Mouse (Mus musculus): ENCODE measurements around the gene Rph3al. TPM values are rescaled to one million over a fixed set of nuclear protein-coding genes. Genes with fewer than 3 reads are reported as not detected.

Rph3al gene
- polyA plus RNA-seq, 1 experiment from 2014 or later, result 0.31 TPM

DNA sequence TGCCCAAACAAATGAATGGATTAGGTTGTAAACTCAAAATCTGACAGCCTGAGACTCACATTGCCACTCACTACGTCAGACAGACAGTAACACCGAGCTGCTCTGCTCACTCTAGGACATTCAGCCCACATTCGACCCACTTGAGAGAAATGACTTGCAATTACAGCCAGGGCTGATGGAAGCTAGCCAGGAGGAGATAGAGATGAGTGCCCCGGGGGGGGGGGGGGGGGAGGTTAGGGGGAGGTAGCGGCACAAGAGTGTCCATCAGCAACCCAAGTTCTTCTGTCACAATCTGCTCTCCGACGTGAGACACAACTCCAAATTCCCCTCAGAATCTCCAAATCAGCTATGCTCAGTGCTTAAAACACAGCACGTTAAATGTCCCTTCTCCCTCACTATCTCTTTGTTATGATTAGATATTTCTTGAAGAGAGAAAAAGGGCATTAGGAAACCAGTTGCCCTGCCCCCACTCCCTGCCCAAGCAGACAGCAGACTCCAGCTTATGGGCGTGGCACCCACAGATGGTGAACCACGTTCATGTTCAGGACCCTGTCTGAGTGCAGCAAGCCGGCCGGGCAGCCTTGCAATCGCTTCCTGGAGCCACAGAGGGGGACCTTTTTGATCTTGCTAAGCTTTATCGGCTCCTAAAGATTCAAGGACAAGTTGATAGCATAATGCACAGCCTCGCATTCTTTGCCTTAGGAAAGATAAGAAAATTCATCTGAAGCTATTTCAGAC lies 62.0 kb downstream of the Rph3al start:
- ATAC-seq (ENCODE audit: low read depth) (no peak), DNase-seq (peak; percentile 5)
- H3K4me3 ChIP-seq (replicated peaks), result no peak overlapping the region
- 23% methylated on average over 15 of the region's 15 CpGs for WGBS (ENCODE audit: insufficient replicate concordance)
- no peaks in the 10 kb centered on the region for H3K36me3 ChIP-seq
- H3K27ac ChIP-seq, result no peak overlapping the region
- H3K9ac ChIP-seq, result no peak overlapping the region
- H3K4me1 ChIP-seq (replicated peaks), result 0 out of 2 replicates have a peak, but pooled peaks cover 4% of the 10 kb centered on the region
- H3K27me3 ChIP-seq, result no peaks in the 10 kb centered on the region
- no peaks in the 10 kb centered on the region for H3K9me3 ChIP-seq (replicated peaks)
- no peak overlapping the region for H3K4me2 ChIP-seq

DNA sequence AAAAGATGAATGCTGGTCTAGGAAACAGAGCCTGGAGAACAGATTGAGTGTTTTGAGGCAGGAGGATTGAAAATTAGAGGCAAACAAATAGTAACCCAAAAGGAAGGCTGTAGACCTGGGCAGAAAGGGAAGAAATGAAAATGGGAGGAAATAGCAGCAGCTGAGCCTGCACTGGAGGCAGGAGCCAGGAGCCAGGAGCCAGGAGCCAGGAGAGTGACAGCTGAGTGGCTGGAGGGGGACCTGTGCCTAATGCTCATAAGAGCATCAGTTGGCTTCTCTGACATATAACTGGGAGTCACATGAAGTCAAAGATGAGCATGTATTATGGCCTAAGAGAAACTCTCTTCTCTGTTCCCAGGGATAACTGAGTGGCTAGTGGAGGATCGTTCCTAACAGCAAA lies 66.5 kb downstream of the Rph3al start:
- 81% methylated on average over 1 of the region's 1 CpGs for WGBS (ENCODE audit: insufficient replicate concordance)
- ATAC-seq (ENCODE audit: low read depth), result no peak
- H3K4me3 ChIP-seq (replicated peaks), result no peak overlapping the region
- H3K36me3 ChIP-seq, result no peaks in the 10 kb centered on the region
- H3K4me2 ChIP-seq, result no peak overlapping the region
- H3K4me1 ChIP-seq (replicated peaks), result 0 out of 2 replicates have a peak, but pooled peaks cover 4% of the 10 kb centered on the region
- no peaks in the 10 kb centered on the region for H3K27me3 ChIP-seq
- no peak overlapping the region for H3K27ac ChIP-seq
- H3K9ac ChIP-seq, result no peak overlapping the region
- no peak for DNase-seq
- H3K9me3 ChIP-seq (replicated peaks), result no peaks in the 10 kb centered on the region

DNA sequence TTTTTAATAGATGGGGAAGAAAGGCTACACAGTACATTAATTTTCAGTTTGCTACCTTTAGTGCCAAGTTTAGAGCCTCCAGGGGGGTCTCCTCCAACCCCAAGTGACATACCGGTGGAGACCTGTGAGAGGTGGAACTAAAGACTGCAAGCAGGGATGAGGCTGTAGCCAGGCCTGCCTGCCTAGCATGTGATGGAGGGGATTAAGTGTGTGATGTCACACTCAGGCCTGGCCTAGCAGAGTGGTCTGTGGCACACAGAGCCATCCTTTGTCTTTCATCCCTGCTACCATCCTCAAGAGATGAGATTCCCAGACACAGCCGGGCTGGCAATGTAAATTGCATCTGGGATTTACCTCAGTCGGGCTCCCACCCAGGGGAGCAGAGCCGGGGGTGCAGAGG lies 67.3 kb downstream of the Rph3al start:
- Histone ChIP-seq H3K4me3 (replicated peaks) (no peak overlapping the region), H3K9me3 (replicated peaks) (no peaks in the 10 kb centered on the region), H3K27me3 (no peaks in the 10 kb centered on the region), H3K4me1 (replicated peaks) (no peaks in the 10 kb centered on the region), H3K27ac (no peak overlapping the region), H3K9ac (no peak overlapping the region), H3K36me3 (no peaks in the 10 kb centered on the region), H3K4me2 (no peak overlapping the region)
- 49% methylated on average over 4 of the region's 4 CpGs for WGBS (ENCODE audit: insufficient replicate concordance)
- DNase-seq (no peak), ATAC-seq (ENCODE audit: low read depth) (no peak)

DNA sequence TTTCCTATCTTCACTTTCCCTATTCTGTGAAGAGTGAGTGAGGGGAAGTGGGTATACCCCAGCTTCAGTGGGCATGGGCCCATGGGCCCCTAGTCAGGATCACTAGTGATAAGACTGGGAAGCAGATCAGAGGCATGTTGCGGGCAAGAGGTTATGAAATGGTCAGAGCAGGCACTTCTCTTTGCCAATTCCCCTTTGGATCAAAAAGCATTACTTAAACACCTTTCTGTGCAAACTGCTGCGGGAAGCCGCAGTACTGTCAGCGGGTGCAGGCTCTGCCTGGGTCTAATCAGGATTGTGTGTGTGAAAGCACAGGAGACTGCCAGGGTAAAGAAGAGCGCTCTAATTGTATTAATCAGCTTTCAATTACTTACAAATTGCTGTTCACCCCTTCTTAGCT lies 67.8 kb downstream of the Rph3al start:
- Histone ChIP-seq H3K9me3 (replicated peaks) (no peaks in the 10 kb centered on the region), H3K36me3 (no peaks in the 10 kb centered on the region), H3K27me3 (no peaks in the 10 kb centered on the region), H3K27ac (no peak overlapping the region), H3K4me2 (no peak overlapping the region), H3K4me1 (replicated peaks) (no peaks in the 10 kb centered on the region), H3K4me3 (replicated peaks) (no peak overlapping the region), H3K9ac (no peak overlapping the region)
- WGBS (ENCODE audit: insufficient replicate concordance), result 60% methylated on average over 5 of the region's 5 CpGs
- no peak for DNase-seq
- ATAC-seq (ENCODE audit: low read depth), result no peak

DNA sequence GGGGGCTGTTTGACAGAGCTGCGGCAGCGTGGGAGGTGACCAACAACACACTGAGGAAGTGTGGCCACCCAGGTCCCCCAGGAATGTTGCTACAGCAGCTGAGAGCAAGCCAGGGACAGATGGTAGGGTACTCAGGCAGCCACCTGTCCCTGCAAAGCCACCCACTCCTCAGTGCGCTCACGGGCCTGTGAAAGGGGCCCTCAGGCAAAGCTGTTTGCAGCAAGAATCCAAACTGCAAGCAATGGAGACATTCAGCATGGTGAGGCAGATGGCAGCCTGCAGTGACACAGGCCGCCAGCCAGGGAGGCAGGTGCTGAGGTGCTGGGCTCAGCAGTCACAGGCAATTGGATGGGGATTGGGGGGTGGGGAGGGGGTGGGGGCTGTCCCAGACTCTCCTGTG lies 68.3 kb downstream of the Rph3al start:
- no peaks in the 10 kb centered on the region for H3K4me1 ChIP-seq (replicated peaks)
- WGBS (ENCODE audit: insufficient replicate concordance), result 60% methylated on average over 5 of the region's 5 CpGs
- H3K27ac ChIP-seq, result no peak overlapping the region
- ATAC-seq (ENCODE audit: low read depth), result no peak
- DNase-seq, result no peak
- H3K36me3 ChIP-seq, result no peaks in the 10 kb centered on the region
- H3K9ac ChIP-seq, result no peak overlapping the region
- no peaks in the 10 kb centered on the region for H3K9me3 ChIP-seq (replicated peaks)
- H3K27me3 ChIP-seq, result no peaks in the 10 kb centered on the region
- no peak overlapping the region for H3K4me3 ChIP-seq (replicated peaks)
- H3K4me2 ChIP-seq, result no peak overlapping the region

DNA sequence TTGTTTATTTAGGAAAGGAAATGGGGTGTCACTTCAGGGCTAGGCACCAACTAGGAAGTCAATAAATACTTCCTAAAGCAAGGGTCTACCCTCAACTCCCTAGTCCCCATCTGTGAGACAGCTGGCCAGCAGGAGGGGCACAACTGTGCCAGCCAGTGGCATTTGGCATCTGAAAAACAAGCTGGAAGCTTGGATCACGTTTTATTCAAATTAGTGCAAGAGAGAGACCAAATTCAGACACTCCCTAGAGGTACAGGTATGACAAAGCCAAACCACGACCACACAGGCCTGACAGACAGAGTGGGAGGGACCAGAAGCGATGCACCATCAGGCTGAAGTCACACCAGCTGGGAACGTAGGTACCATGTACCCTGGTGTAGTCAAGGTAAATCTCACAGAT lies 71.4 kb downstream of the Rph3al start:
- ATAC-seq (ENCODE audit: low read depth) (no peak), DNase-seq (no peak)
- H3K4me1 ChIP-seq (replicated peaks), result no peaks in the 10 kb centered on the region
- 50% methylated on average over 4 of the region's 4 CpGs for WGBS (ENCODE audit: insufficient replicate concordance)
- no peaks in the 10 kb centered on the region for H3K27me3 ChIP-seq
- no peak overlapping the region for H3K4me2 ChIP-seq
- no peak overlapping the region for H3K9ac ChIP-seq
- no peaks in the 10 kb centered on the region for H3K9me3 ChIP-seq (replicated peaks)
- no peak overlapping the region for H3K27ac ChIP-seq
- no peak overlapping the region for H3K4me3 ChIP-seq (replicated peaks)
- no peaks in the 10 kb centered on the region for H3K36me3 ChIP-seq

DNA sequence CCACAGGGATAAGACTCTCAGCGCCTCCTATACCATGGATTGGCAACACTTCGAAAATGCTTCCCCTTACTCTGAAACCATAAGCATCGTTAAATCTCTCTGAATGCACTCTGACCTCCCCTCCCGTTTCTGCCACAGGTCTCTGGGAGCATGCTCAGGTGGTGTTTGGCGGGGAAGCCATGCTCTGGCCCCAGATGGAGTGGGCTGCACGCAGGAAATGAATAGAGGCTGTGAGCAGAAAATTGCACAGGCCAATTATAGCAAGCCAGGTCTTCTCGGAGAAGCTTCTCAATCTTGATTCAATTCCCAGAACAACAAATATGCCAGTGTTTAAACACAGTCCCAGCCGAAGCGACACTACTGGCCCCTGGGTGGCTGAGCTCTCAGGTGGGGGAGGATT lies 72.4 kb downstream of the Rph3al start:
- Histone ChIP-seq H3K9me3 (replicated peaks) (no peaks in the 10 kb centered on the region), H3K4me1 (replicated peaks) (no peaks in the 10 kb centered on the region), H3K27ac (no peak overlapping the region), H3K4me2 (no peak overlapping the region), H3K9ac (no peak overlapping the region), H3K36me3 (no peaks in the 10 kb centered on the region), H3K4me3 (replicated peaks) (no peak overlapping the region), H3K27me3 (no peaks in the 10 kb centered on the region)
- no peak for ATAC-seq (ENCODE audit: low read depth)
- DNase-seq, result no peak
- 48% methylated on average over 9 of the region's 9 CpGs for WGBS (ENCODE audit: insufficient replicate concordance)

DNA sequence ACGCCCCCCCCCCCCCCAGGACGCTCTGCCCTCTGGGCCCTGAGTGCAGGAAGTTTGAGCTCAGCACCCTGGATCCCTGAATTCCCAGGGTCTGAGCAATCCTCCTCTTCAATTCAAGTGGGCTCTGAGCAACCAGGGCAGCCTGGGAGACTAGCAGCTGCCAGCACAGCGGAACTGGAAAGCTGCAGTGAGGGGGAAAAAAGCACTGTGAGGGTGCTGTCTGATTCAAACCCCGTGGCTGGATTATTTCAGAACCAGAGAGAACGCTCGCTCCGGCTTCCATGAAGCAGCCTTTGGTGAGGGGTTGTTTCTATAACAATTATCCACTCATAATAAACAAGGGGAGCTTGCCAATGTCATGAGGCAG lies 73.0 kb downstream of the Rph3al start:
- no peaks in the 10 kb centered on the region for H3K4me1 ChIP-seq (replicated peaks)
- WGBS (ENCODE audit: insufficient replicate concordance), result 34% methylated on average over 7 of the region's 7 CpGs
- H3K27ac ChIP-seq, result no peak overlapping the region
- no peak overlapping the region for H3K9ac ChIP-seq
- no peak overlapping the region for H3K4me3 ChIP-seq (replicated peaks)
- ATAC-seq (ENCODE audit: low read depth) (no peak), DNase-seq (no peak)
- H3K27me3 ChIP-seq, result no peaks in the 10 kb centered on the region
- H3K4me2 ChIP-seq, result no peak overlapping the region
- no peaks in the 10 kb centered on the region for H3K9me3 ChIP-seq (replicated peaks)
- no peaks in the 10 kb centered on the region for H3K36me3 ChIP-seq

DNA sequence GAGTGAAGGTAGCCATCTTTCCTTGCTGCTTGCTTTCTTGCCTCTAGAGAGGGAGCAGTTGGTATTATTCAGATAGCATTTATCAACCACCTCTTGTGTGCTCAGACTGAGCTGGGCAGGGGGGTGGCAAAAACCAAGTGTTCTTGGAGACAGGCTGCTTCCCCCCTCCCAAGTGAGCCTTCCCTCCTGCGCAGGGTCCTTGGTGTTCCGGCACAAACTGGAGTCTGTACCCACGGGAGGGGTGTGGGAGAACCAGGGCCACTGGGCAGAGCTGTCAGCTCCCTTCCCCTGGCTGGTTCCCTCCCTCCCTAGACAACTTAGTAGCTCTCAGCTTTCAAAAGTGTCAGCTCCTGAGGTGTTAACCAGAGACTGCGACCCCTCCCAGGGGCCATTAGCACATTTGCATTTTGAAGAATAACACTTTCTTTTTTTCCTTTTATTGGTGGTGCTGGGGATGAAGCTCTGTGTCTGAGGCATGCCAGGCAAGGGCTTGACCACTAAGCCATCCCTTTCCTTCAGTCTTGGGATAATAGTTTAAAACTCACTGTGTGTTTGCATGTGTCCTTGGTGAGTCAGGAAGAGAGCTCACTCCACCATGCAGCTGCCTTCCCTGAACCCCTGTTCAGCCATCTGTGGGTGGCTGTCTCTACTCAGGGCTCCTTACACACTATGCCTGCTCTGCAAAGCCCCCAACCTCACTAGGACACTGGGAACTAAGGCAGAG lies 73.5 kb downstream of the Rph3al start:
- no peaks in the 10 kb centered on the region for H3K27me3 ChIP-seq
- no peak overlapping the region for H3K9ac ChIP-seq
- H3K36me3 ChIP-seq, result no peaks in the 10 kb centered on the region
- H3K27ac ChIP-seq, result no peak overlapping the region
- ATAC-seq (ENCODE audit: low read depth), result no peak
- no peak overlapping the region for H3K4me2 ChIP-seq
- H3K4me3 ChIP-seq (replicated peaks), result no peak overlapping the region
- no peaks in the 10 kb centered on the region for H3K9me3 ChIP-seq (replicated peaks)
- 46% methylated on average over 4 of the region's 4 CpGs for WGBS (ENCODE audit: insufficient replicate concordance)
- H3K4me1 ChIP-seq (replicated peaks), result no peaks in the 10 kb centered on the region
- DNase-seq, result no peak

DNA sequence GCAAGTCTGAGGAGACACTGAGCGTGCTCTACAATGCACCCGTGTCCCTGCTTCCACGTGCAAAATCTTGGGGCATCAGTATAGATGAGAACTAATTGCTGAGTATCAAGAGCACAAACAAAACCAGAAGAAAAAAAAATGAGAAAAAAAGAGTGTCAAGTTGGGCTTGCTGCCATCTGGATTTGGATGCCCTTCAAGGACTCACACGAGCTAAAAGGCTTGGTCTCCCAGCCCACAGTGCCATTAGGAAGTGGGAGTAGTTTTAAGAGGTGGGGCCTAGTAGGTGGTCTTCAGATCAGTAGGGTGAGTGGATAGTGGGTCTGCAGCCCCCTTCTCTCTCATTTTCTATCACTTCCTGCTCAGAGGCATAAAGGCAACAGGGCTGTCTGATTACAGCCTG lies 75.8 kb downstream of the Rph3al start:
- no peak overlapping the region for H3K9ac ChIP-seq
- H3K4me2 ChIP-seq, result no peak overlapping the region
- no peak overlapping the region for H3K4me3 ChIP-seq (replicated peaks)
- no peaks in the 10 kb centered on the region for H3K4me1 ChIP-seq (replicated peaks)
- no peak overlapping the region for H3K27ac ChIP-seq
- H3K36me3 ChIP-seq, result no peaks in the 10 kb centered on the region
- H3K27me3 ChIP-seq, result no peaks in the 10 kb centered on the region
- no peak for DNase-seq
- ATAC-seq (ENCODE audit: low read depth), result no peak
- H3K9me3 ChIP-seq (replicated peaks), result no peaks in the 10 kb centered on the region
- 60% methylated on average over 4 of the region's 4 CpGs for WGBS (ENCODE audit: insufficient replicate concordance)

DNA sequence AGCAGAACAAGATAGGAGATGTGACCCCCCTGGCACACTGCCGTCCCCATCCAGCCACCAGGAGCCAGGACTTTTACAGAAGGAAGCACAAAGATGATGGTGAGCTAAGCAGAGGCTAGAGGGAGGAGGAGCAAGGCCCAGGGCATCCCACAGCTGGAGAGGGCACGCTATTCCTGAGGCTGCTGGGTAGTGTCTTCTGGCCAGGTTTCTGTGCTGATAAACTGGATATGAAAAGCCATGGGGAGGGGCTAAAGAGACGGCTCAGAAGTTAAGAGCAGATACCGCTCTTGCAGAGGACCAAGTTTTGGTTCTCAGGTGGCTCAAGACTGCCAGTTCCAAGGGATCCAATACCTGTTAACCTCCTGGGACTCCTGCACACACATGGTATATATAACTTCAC lies 76.6 kb downstream of the Rph3al start:
- no peaks in the 10 kb centered on the region for H3K4me1 ChIP-seq (replicated peaks)
- no peaks in the 10 kb centered on the region for H3K27me3 ChIP-seq
- H3K9ac ChIP-seq, result no peak overlapping the region
- no peak for ATAC-seq (ENCODE audit: low read depth)
- H3K4me2 ChIP-seq, result no peak overlapping the region
- no peak overlapping the region for H3K4me3 ChIP-seq (replicated peaks)
- WGBS (ENCODE audit: insufficient replicate concordance), result 46% methylated on average over 4 of the region's 4 CpGs
- H3K27ac ChIP-seq, result no peak overlapping the region
- no peaks in the 10 kb centered on the region for H3K36me3 ChIP-seq
- H3K9me3 ChIP-seq (replicated peaks), result no peaks in the 10 kb centered on the region
- DNase-seq, result no peak

DNA sequence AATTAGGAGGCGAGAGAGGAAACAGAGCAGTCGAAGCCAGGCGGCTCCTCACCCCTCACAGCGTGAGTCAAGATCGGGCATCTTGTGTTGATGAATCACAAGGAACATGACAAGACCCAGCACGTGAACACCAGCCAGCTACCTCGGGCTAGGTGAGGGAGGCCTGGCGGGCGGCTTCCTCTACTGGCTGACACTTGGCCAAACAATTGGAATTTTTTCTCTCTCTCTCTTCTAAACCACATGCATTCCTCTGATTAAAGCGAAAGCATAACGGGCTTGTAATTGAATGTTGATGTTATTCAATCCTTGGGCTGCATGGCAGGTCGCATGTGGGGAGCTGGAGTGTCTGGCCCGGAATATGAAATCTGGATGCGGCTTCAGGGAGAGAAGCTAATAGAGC lies 77.0 kb downstream of the Rph3al start:
- no peak overlapping the region for H3K27ac ChIP-seq
- H3K27me3 ChIP-seq, result no peaks in the 10 kb centered on the region
- H3K36me3 ChIP-seq, result no peaks in the 10 kb centered on the region
- H3K9me3 ChIP-seq (replicated peaks), result no peaks in the 10 kb centered on the region
- DNase-seq (no peak), ATAC-seq (ENCODE audit: low read depth) (no peak)
- 60% methylated on average over 14 of the region's 14 CpGs for WGBS (ENCODE audit: insufficient replicate concordance)
- no peaks in the 10 kb centered on the region for H3K4me1 ChIP-seq (replicated peaks)
- H3K4me3 ChIP-seq (replicated peaks), result no peak overlapping the region
- no peak overlapping the region for H3K9ac ChIP-seq
- H3K4me2 ChIP-seq, result no peak overlapping the region
